ENCODE assay signal across 8 mouse cellular contexts in the genomic region with DNA sequence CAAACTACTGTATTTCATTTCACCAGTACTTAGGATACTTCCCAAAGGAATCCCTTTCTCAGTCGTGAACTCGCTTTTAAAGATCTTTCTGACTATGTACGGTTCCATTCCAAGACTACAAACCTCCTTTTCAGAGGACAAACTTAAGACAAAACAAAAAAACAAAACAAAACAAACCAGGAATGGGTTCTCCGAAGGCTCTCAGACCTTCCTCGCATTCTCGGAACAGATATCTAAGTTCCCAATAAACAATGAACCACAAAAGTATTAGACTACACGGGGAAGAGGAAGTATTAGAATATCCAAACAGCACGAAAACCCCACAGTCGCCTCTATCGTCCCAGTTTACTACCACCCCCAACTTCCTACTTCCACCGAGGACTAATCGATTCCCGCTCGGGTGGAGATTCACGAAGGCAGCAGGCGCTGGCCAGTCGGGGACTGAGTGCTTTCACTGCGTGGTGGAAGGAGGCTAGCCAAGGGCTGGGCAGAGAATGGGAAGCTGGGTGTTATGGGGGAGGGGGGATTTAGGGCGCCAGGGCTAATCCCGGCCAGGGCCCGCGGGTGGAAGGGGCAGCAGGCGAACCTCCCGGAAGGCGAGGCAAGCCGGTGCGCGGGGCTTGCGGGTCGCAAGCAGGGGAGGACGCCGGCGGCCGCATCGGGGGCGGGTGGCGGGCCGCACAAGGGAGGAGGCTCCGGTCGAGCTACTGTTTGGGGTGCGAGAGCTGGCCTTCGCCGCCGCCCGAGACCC. TPM values are rescaled to one million over a fixed set of nuclear protein-coding genes. Genes with fewer than 3 reads are reported as not detected.
DNase-seq lines count a peak whose midpoint lies in the region; ATAC-seq and TF ChIP-seq lines count a peak whose summit lies in the region.

No protein-coding gene starts in this region.

- intact Hi-C loops in left cerebral cortex, adult 2 months (cut with DNase I) = loop anchor here (10.0 kb wide), 1 partner anchor 114 kb away; no protein-coding TSS in a partner anchor
- intact Hi-C loops in left cerebral cortex, postnatal 36 days (cut with DNase I) = loop anchor here (10.0 kb wide), 1 partner anchor 124 kb away; a partner anchor contains a TSS

- WGBS in intestine, embryonic 15.5 days = 1% methylated on average over 39 of the region's 45 CpGs
- WGBS in liver, embryonic 15.5 days (ENCODE audit: insufficient replicate concordance) = under 1% methylated on average over 45 of the region's 45 CpGs

- H3K27me3 ChIP-seq in intestine, embryonic 15.5 days (replicated peaks) = no peaks in the 10 kb centered on the region
- no peaks in the 10 kb centered on the region for H3K27me3 ChIP-seq in liver, embryonic 15.5 days

- H3K4me3 ChIP-seq in left cerebral cortex, adult 2 months = peak overlapping the region; percentile 88
- peak overlapping the region; percentile 99 for H3K4me3 ChIP-seq in intestine, embryonic 15.5 days (replicated peaks)
- peak overlapping the region; percentile 92 for H3K4me3 ChIP-seq in liver, embryonic 15.5 days (replicated peaks)

- peak overlapping the region; percentile 97 for H3K4me2 ChIP-seq in intestine, embryonic 15.5 days (replicated peaks)
- peak overlapping the region; percentile 100 for H3K4me2 ChIP-seq in liver, embryonic 15.5 days

- H3K9ac ChIP-seq in intestine, embryonic 15.5 days = peak overlapping the region; percentile 93
- H3K9ac ChIP-seq in liver, embryonic 15.5 days = peak overlapping the region; percentile 91

- peak overlapping the region; percentile 99 for H3K27ac ChIP-seq in left cerebral cortex, adult 2 months
- H3K27ac ChIP-seq in intestine, embryonic 15.5 days = peak overlapping the region; percentile 92
- H3K27ac ChIP-seq in liver, embryonic 15.5 days (replicated peaks) = peak overlapping the region; percentile 86

- no peak for TF ChIP-seq CTCF in left cerebral cortex, adult 2 months (IDR thresholded peaks at IDR 0.05)

- peak in 1 of 2 experiments; percentile 37 for DNase-seq in left cerebral cortex, adult 2 months (ENCODE audit: extremely low spot score in 1 of 2, low spot score in 2 of 2)
- DNase-seq in left cerebral cortex, postnatal 36 days (ENCODE audit: low spot score in 2 of 2) = no peak
- DNase-seq in c-Kit-positive CD71-negative TER-119-negative erythroid progenitor cells, embryonic 14.5 days (ENCODE audit: low read depth) = peak; percentile 38
- DNase-seq in gastrocnemius, postnatal 10 days = peak; percentile 53
- peak; percentile 21 for DNase-seq in naive thymus-derived CD4-positive, alpha-beta T cell, adult 2 months (ENCODE audit: low read depth)
- no peak for DNase-seq in T-cell, adult 2 months (ENCODE audit: low spot score)

- H3K9me3 ChIP-seq in intestine, embryonic 15.5 days = no peaks in the 10 kb centered on the region
- no peaks in the 10 kb centered on the region for H3K9me3 ChIP-seq in liver, embryonic 15.5 days (replicated peaks)

- no peaks in the 10 kb centered on the region for H3K36me3 ChIP-seq in intestine, embryonic 15.5 days
- 0 out of 2 replicates have a peak, but pooled peaks cover 2% of the 10 kb centered on the region for H3K36me3 ChIP-seq in liver, embryonic 15.5 days (replicated peaks)

- H3K4me1 ChIP-seq in intestine, embryonic 15.5 days (replicated peaks) = peaks cover 4% of the 10 kb centered on the region
- peaks cover 24% of the 10 kb centered on the region for H3K4me1 ChIP-seq in liver, embryonic 15.5 days (replicated peaks)

- 0 out of 2 replicates have a peak, but pooled peaks have one; percentile 5 for ATAC-seq in intestine, embryonic 15.5 days
- peak; percentile 30 for ATAC-seq in liver, embryonic 15.5 days (ENCODE audit: insufficient read depth)

RNA-seq across cellular contexts. Expression of a gene that starts 1.5 kb away (rescaled TPM):
- total RNA-seq in left cerebral cortex, adult 2 months (2021) = 10 to 100 TPM; 33.2 to 33.6 TPM
- 10 to 100 TPM; 36.0 to 42.2 TPM for total RNA-seq in left cerebral cortex, postnatal 36 days (2021)
- total RNA-seq in gastrocnemius, postnatal 10 days (2021) = 10 to 100 TPM; 14.8 to 15.2 TPM
- polyA plus RNA-seq in intestine, embryonic 15.5 days (2015; fragmentation: Nextera tagmentation; extraction: Ambion mirVana) = 10.4 and 14.9 TPM in 2 replicates
- 6.5 and 6.9 TPM in 2 replicates for polyA plus RNA-seq in liver, embryonic 15.5 days (2015; fragmentation: Nextera tagmentation; extraction: Ambion mirVana)

RNA-seq across cellular contexts. Expression of a gene that starts 44.4 kb away (rescaled TPM):
- total RNA-seq in left cerebral cortex, adult 2 months (2021) = 10 to 100 TPM; 54.9 to 55.1 TPM
- 10 to 100 TPM; 50.4 to 59.8 TPM for total RNA-seq in left cerebral cortex, postnatal 36 days (2021)
- total RNA-seq in gastrocnemius, postnatal 10 days (2021) = 10 to 100 TPM; 23.7 to 26.2 TPM
- polyA plus RNA-seq in intestine, embryonic 15.5 days (2015; fragmentation: Nextera tagmentation; extraction: Ambion mirVana) = 53.6 and 63.0 TPM in 2 replicates
- polyA plus RNA-seq in liver, embryonic 15.5 days (2015; fragmentation: Nextera tagmentation; extraction: Ambion mirVana) = 21.1 and 21.3 TPM in 2 replicates

RNA-seq across cellular contexts. Expression of a gene that starts 54.1 kb away (rescaled TPM):
- total RNA-seq in left cerebral cortex, adult 2 months (2021) = 10 to 100 TPM; 40.0 to 40.3 TPM
- total RNA-seq in left cerebral cortex, postnatal 36 days (2021) = 10 to 100 TPM; 34.4 to 44.4 TPM
- 10 to 100 TPM; 16.6 to 25.1 TPM for total RNA-seq in gastrocnemius, postnatal 10 days (2021)
- polyA plus RNA-seq in intestine, embryonic 15.5 days (2015; fragmentation: Nextera tagmentation; extraction: Ambion mirVana) = 8.5 and 9.4 TPM in 2 replicates
- 5.3 and 5.7 TPM in 2 replicates for polyA plus RNA-seq in liver, embryonic 15.5 days (2015; fragmentation: Nextera tagmentation; extraction: Ambion mirVana)

Comparison
In these comparisons a context has a peak if more than half of its experiments do, and no peak if none do; other contexts are left out.
1. DNase-seq: peak in c-Kit-positive CD71-negative TER-119-negative erythroid progenitor cells, embryonic 14.5 days (single experiment), gastrocnemius, postnatal 10 days (single experiment) and naive thymus-derived CD4-positive, alpha-beta T cell, adult 2 months (single experiment); none in left cerebral cortex, postnatal 36 days (0 of 2) and T-cell, adult 2 months (single experiment).
2. Peak in every context shown above with its lines, with median percentiles within 50 percentile points of each other: H3K27ac ChIP-seq and H3K4me3 ChIP-seq.